Mouse (Mus musculus): ENCODE data around the gene Gprasp2.

DNA sequence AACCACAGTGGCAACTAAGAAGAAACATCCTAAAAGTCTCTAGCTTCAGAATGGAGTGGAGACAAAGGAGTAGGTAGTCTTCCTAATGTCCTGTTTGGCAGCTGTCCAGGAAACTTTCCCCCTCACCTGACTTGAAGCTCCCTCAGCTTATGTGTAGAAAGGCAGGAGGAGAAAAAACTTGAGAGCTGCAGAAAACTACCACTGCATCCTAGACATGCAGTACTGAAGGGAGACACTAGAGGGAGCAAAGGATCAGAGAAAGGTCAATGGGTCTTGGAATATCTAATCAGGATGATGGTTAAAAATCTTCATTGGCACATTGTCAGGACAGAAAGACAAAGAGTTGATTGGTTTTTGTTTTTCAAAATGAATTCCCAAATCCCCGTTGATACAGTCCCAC lies 33.1 kb upstream of the Gprasp2 start:
- TF ChIP-seq POLR2A (IDR thresholded peaks at IDR 0.05; ENCODE audit: low read depth, low read length) (no peak), CTCF (conservative IDR thresholded peaks at IDR 0.05; ENCODE audit: insufficient read depth, insufficient read length, low read depth, low read length) (no peak; the same call in 1 of the 2 replicates)

Measured in kidney, adult 2 months (tissue).